ENCODE assay signal across 8 mouse cellular contexts in genomic region chr12:91779004-91779365, GRCm38 (mm10). TPM values are rescaled to one million over a fixed set of nuclear protein-coding genes. Genes with fewer than 3 reads are reported as not detected.
DNase-seq lines count a peak whose midpoint lies in the region; ATAC-seq and TF ChIP-seq lines count a peak whose summit lies in the region.

No protein-coding gene starts in this region.

- TF ChIP-seq CTCF in hindbrain, postnatal 0 days (IDR thresholded peaks at IDR 0.05; ENCODE audit: low read depth), result no peak

- H3K36me3 ChIP-seq in hindbrain, postnatal 0 days (ENCODE audit: insufficient read depth, low read length), result no peaks in the 10 kb centered on the region

- peak overlapping the region; percentile 84 for H3K4me2 ChIP-seq in hindbrain, postnatal 0 days (ENCODE audit: low read depth, low read length)

- no peaks in the 10 kb centered on the region for H3K27me3 ChIP-seq in hindbrain, postnatal 0 days (ENCODE audit: insufficient read depth, low read length)

- WGBS in hindbrain, postnatal 0 days, result under 1% methylated on average over 35 of the region's 35 CpGs

- H3K9me3 ChIP-seq in hindbrain, postnatal 0 days (ENCODE audit: low read length), result no peaks in the 10 kb centered on the region

- H3K27ac ChIP-seq in hindbrain, postnatal 0 days, result peak overlapping the region; percentile 54; the same call in 1 of the 2 replicates

- no peaks in the 10 kb centered on the region for H3K4me1 ChIP-seq in hindbrain, postnatal 0 days (ENCODE audit: insufficient read depth, low read length)

- H3K4me3 ChIP-seq in hindbrain, postnatal 0 days (ENCODE audit: low read length), result peak overlapping the region; percentile 58

- H3K9ac ChIP-seq in hindbrain, postnatal 0 days (replicated peaks; ENCODE audit: low read length), result peak overlapping the region; percentile 40

- peak; percentile 94 for ATAC-seq in hindbrain, postnatal 0 days
- ATAC-seq in megakaryocyte, adult 5-6 weeks (ENCODE audit: poor library complexity, severe bottlenecking), result peak; percentile 95

- DNase-seq in adrenal gland, adult 2 months, result peak; percentile 91
- DNase-seq in embryo, embryonic 10 days (ENCODE audit: low spot score), result peak; percentile 90
- peak; percentile 75 to 84 for DNase-seq in gastrocnemius, adult 8-10 months (ENCODE audit: low spot score in 2 of 2)
- peak; percentile 90 for DNase-seq in hindbrain, postnatal 0 days (ENCODE audit: low spot score)
- peak; percentile 64 to 68 for DNase-seq in left cerebral cortex, adult 8-10 months (ENCODE audit: low spot score in 2 of 2)
- DNase-seq in right cerebral cortex, adult 18-20 months, result peak; percentile 71
- peak; percentile 65 to 80 for DNase-seq in urinary bladder, adult 18-20 months (ENCODE audit: low spot score in 2 of 2)

RNA-seq across cellular contexts. Expression of gene Ston2, which starts 9.2 kb away (rescaled TPM):
- total RNA-seq in adrenal gland, adult 2 months (2021), result 1 to 10 TPM; 4.6 to 9.7 TPM
- polyA plus RNA-seq in adrenal gland, adult 2 months (2012; rRNA removed), result 2.0 and 4.4 TPM in 2 replicates
- total RNA-seq in gastrocnemius, adult 8-10 months (2022), result 10 to 100 TPM; 51.5 to 79.1 (median 69.6) TPM
- total RNA-seq in hindbrain, postnatal 0 days (2014; rRNA removed), result 21.9 and 22.0 TPM in 2 replicates
- polyA plus RNA-seq in hindbrain, postnatal 0 days (2015; fragmentation: Nextera tagmentation; extraction: Ambion mirVana), result 7.7 and 8.0 TPM in 2 replicates
- total RNA-seq in left cerebral cortex, adult 8-10 months (2022), result 10 to 100 TPM; 20.0 to 25.9 (median 23.8) TPM
- total RNA-seq in megakaryocyte, adult 5-6 weeks (2015), result 3.9 and 6.2 TPM in 2 replicates
- total RNA-seq in megakaryocyte, adult 5-6 weeks (2017), result 2.5 and 4.6 TPM in 2 replicates

Comparison
In these comparisons a context has a peak if more than half of its experiments do, and no peak if none do; other contexts are left out.
1. Peak in every context shown above with its lines: DNase-seq, ATAC-seq, H3K4me3 ChIP-seq and H3K27ac ChIP-seq.